Mouse (Mus musculus): ENCODE measurements at regions not wholly inside any gene's neighbourhood (a gene's known extent, or its start where the extent isn't known, plus 50 kb on each side); places are given as distances from the start of the nearest gene placed in this dataset.

GRCm38 (mm10) chr7:71419261-71419660 lies 68.0 kb upstream of the Gm10295 start:
- Histone ChIP-seq H3K9me3 (replicated peaks; ENCODE audit: low read length) (peaks cover 39% of the 10 kb centered on the region), H3K79me2 (replicated peaks; ENCODE audit: control insufficient read depth, extremely low read depth, insufficient read depth, poor library complexity, severe bottlenecking) (no peaks in the 10 kb centered on the region), H3K27me3 (replicated peaks) (no peaks in the 10 kb centered on the region), H3K9ac (ENCODE audit: insufficient read depth, low read depth) (no peak overlapping the region), H3K27ac (ENCODE audit: insufficient read depth, low read depth) (no peak overlapping the region), H3K4me3 (replicated peaks in 1 of 3; ENCODE audit: low read depth in 2 of 3, low read length in 2 of 3, poor library complexity in 1 of 3) (no peak overlapping the region), H3K4me2 (ENCODE audit: insufficient read depth, low read depth, poor library complexity, severe bottlenecking) (no peak overlapping the region), H3K4me1 (ENCODE audit: control insufficient read depth in 1 of 2, insufficient read depth in 2 of 2) (no peaks in the 10 kb centered on the region), H3K36me3 (replicated peaks in 1 of 2; ENCODE audit: control insufficient read depth in 1 of 2, insufficient read depth in 1 of 2, low read length in 1 of 2) (no peaks in the 10 kb centered on the region)
- dilution Hi-C loops (cut with MboI; ENCODE audit: extremely low pct_ligation_motif_present, extremely low pct_unique_long_range_greater_than_20kb, low sequenced_read_pairs) (no loop called here), in situ Hi-C loops (cut with MboI; ENCODE audit: low pct_ligation_motif_present, low pct_unique_long_range_greater_than_20kb, low sequenced_read_pairs) (no loop called here)
- no peak for TF ChIP-seq ETS1 (conservative IDR thresholded peaks at IDR 0.05; ENCODE audit: low read depth, low read length)
- TF ChIP-seq ZMIZ1 (IDR thresholded peaks at IDR 0.05; ENCODE audit: low read depth, low read length): no peak
- no peak for TF ChIP-seq ZNF384 (IDR thresholded peaks at IDR 0.05; ENCODE audit: low read depth, low read length)
- no peak for TF ChIP-seq USF1 (IDR thresholded peaks at IDR 0.05; ENCODE audit: low read depth, low read length)
- no peak for TF ChIP-seq CHD1 (IDR thresholded peaks at IDR 0.05; ENCODE audit: low read depth, low read length)
- DNase-seq (ENCODE audit: extremely low read depth): no peak

- in situ Hi-C loops (cut with MboI; ENCODE audit: low pct_ligation_motif_present, low pct_unique_long_range_greater_than_20kb, low sequenced_read_pairs): no loop called here
- H3K36me3 ChIP-seq (replicated peaks in 1 of 2; ENCODE audit: control insufficient read depth in 1 of 2, insufficient read depth in 1 of 2, low read length in 1 of 2): no peaks in the 10 kb centered on the region
- TF ChIP-seq JUND (conservative IDR thresholded peaks at IDR 0.05; ENCODE audit: low read depth, low read length) (no peak), MAFK (IDR thresholded peaks at IDR 0.05; ENCODE audit: insufficient replicate concordance, low read length) (no peak), ZNF384 (IDR thresholded peaks at IDR 0.05; ENCODE audit: low read depth, low read length) (no peak), MEF2A (IDR thresholded peaks at IDR 0.05; ENCODE audit: borderline replicate concordance, low read depth, low read length) (no peak), E2F4 (IDR thresholded peaks at IDR 0.05; ENCODE audit: insufficient replicate concordance, low read depth, low read length) (no peak), CHD1 (IDR thresholded peaks at IDR 0.05; ENCODE audit: low read depth, low read length) (no peak), ZMIZ1 (IDR thresholded peaks at IDR 0.05; ENCODE audit: low read depth, low read length) (no peak), ZKSCAN1 (IDR thresholded peaks at IDR 0.05; ENCODE audit: borderline replicate concordance, low read depth, low read length) (no peak), SIN3A (IDR thresholded peaks at IDR 0.05; ENCODE audit: low read length) (no peak), RAD21 (IDR thresholded peaks at IDR 0.05; ENCODE audit: low read depth, low read length) (no peak), JUN (IDR thresholded peaks at IDR 0.05; ENCODE audit: insufficient read depth, low read depth, low read length) (no peak), NRF1 (IDR thresholded peaks at IDR 0.05; ENCODE audit: low read depth, low read length) (no peak)
- no peaks in the 10 kb centered on the region for H3K79me2 ChIP-seq (replicated peaks; ENCODE audit: control insufficient read depth, extremely low read depth, insufficient read depth, poor library complexity, severe bottlenecking)
- H3K9ac ChIP-seq (ENCODE audit: insufficient read depth, low read depth): no peak overlapping the region
- dilution Hi-C loops (cut with MboI; ENCODE audit: extremely low pct_ligation_motif_present, extremely low pct_unique_long_range_greater_than_20kb, low sequenced_read_pairs): no loop called here
- H3K27me3 ChIP-seq (replicated peaks): no peaks in the 10 kb centered on the region
- H3K4me3 ChIP-seq (replicated peaks in 1 of 3; ENCODE audit: low read depth in 2 of 3, low read length in 2 of 3, poor library complexity in 1 of 3): no peak overlapping the region
- H3K27ac ChIP-seq (ENCODE audit: insufficient read depth, low read depth): no peak overlapping the region
- peaks cover 42% of the 10 kb centered on the region for H3K9me3 ChIP-seq (replicated peaks; ENCODE audit: low read length)
- H3K4me1 ChIP-seq (ENCODE audit: control insufficient read depth in 1 of 2, insufficient read depth in 2 of 2): no peaks in the 10 kb centered on the region
- H3K4me2 ChIP-seq (ENCODE audit: insufficient read depth, low read depth, poor library complexity, severe bottlenecking): no peak overlapping the region
- no peak for DNase-seq (ENCODE audit: extremely low read depth)
Measured at GRCm38 (mm10) chr7:71418856-71419255, 67.6 kb upstream of the Gm10295 start.

Measured in CH12.LX (cell line).